Mouse (Mus musculus) kidney, adult 2 months (tissue): Measurements from ENCODE around the gene Imp3.

Source experiments
- CTCF ChIP-seq: fragments of 200-500 bp; conservative IDR thresholded peaks from 2 replicates; pipeline ENCODE4 v1.5.1; 2011; ENCODE audit warnings: low read depth, mild to moderate bottlenecking, control low read depth, low read length, moderate library complexity, mixed read lengths; ENCODE audit not compliant: insufficient read depth, insufficient read length
- POLR2A ChIP-seq: fragments of 200-500 bp; IDR thresholded peaks from one replicate; pipeline ENCODE4 v1.6.1; 2011; ENCODE audit warnings: low read depth, low read length, control low read depth

DNA sequence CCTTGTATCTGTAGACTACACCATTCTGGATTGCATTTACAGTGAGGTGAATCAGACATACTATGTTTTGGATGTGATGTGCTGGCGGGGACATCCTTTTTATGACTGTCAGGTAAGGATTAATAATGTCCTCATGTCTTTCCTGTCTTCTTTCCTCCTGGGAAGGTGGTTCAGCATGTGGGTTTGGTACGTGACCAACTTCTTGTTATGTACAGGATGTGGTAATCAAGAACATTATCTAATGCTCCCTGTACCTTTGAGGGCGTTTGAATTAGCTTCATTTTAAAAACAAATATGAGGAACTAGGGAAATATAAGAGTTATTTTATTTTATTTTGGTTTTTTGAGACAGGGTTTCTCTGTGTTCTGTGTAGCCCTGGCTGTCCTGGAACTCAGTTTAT lies 37.9 kb downstream of the Imp3 start:
- TF ChIP-seq CTCF, result no peak
- no peak for TF ChIP-seq POLR2A
